Mouse (Mus musculus) cerebellum, adult 2 months (tissue): Measurements from ENCODE around the gene Cd81.

Source experiments
- CTCF ChIP-seq: fragments of 200-500 bp; IDR thresholded peaks from 2 replicates; pipeline ENCODE4 v1.5.1; 2011; ENCODE audit warnings: low read depth, mild to moderate bottlenecking, control low read depth, low read length, moderate library complexity, borderline replicate concordance; ENCODE audit not compliant: insufficient read depth
- POLR2A ChIP-seq: fragments of 200-500 bp; IDR thresholded peaks from 2 replicates; pipeline ENCODE4 v1.6.1; 2011; ENCODE audit warnings: low read length, control low read depth, borderline replicate concordance; ENCODE audit not compliant: insufficient read depth

- no peak for TF ChIP-seq CTCF
- TF ChIP-seq POLR2A, result no peak
Observed at GRCm38 (mm10) chr7:143024293-143024692, 28.2 kb upstream of the Cd81 start.
